Mouse (Mus musculus) monocyte, adult 5-6 weeks (primary cell): ENCODE measurements around the gene Sebox. TPM values are rescaled to one million over a fixed set of nuclear protein-coding genes. Genes with fewer than 3 reads are reported as not detected.
A peak's percentile ranks its signal among the peaks of the same experiment; 100 is the strongest.

Source experiments
- ATAC-seq: fragments of 153-309, 156-312 bp; replicated peaks from 2 replicates; pipeline ENCODE4 v1.8.0; 2017; ENCODE audit warnings: mild to moderate bottlenecking; ENCODE audit not compliant: low TSS enrichment, insufficient number of reproducible peaks, severe bottlenecking, poor library complexity, low FRiP score
- total RNA-seq: library from RNA; stranded (forward); fragments of 200-1000, 200-491, 200-594 nt; gene quantifications from 3 replicates; pipeline ENCODE4 v1.2.3, GENCODE M21; 2017

Gene Sebox
- total RNA-seq, result not detected in 3 replicates

GRCm38 (mm10) chr11:78502909-78503650, at the start of gene Sebox:
Sebox (plus strand) TSS chr11:78503447.
- no peak for ATAC-seq

- ATAC-seq, result no peak
These were observed 49.6 kb upstream of the Sebox start for GRCm38 (mm10) chr11:78453675-78454074.

GRCm38 (mm10) chr11:78454276-78454675, 49.0 kb upstream of the Sebox start:
- no peak for ATAC-seq

- no peak; the same call in 1 of the 2 replicates for ATAC-seq
These were observed 47.9 kb upstream of the Sebox start for GRCm38 (mm10) chr11:78455308-78455707.

GRCm38 (mm10) chr11:78458740-78459139, 44.5 kb upstream of the Sebox start:
- ATAC-seq, result 0 out of 2 replicates have a peak, but pooled peaks have one; percentile 36

- no peak for ATAC-seq
These were observed 41.4 kb upstream of the Sebox start for GRCm38 (mm10) chr11:78461894-78462293.

GRCm38 (mm10) chr11:78462669-78463068, 40.6 kb upstream of the Sebox start:
- ATAC-seq, result no peak

GRCm38 (mm10) chr11:78463286-78464036, 39.8 kb upstream of the Sebox start:
- ATAC-seq, result no peak

GRCm38 (mm10) chr11:78465116-78465515, 38.1 kb upstream of the Sebox start:
- ATAC-seq, result no peak

- peak; percentile 59; the same call in 1 of the 2 replicates for ATAC-seq
These were observed 37.6 kb upstream of the Sebox start, which contains the start of gene Slc46a1 for GRCm38 (mm10) chr11:78465568-78466180. Slc46a1 (plus strand) TSS chr11:78465697.

GRCm38 (mm10) chr11:78466242-78466912, 36.9 kb upstream of the Sebox start:
- ATAC-seq, result no peak

- ATAC-seq, result no peak
These were observed 35.7 kb upstream of the Sebox start for GRCm38 (mm10) chr11:78467515-78467914.

- no peak for ATAC-seq
These were observed 35.3 kb upstream of the Sebox start for GRCm38 (mm10) chr11:78467932-78468331.

GRCm38 (mm10) chr11:78471326-78472103, 31.7 kb upstream of the Sebox start:
- no peak for ATAC-seq

GRCm38 (mm10) chr11:78475289-78475688, 28.0 kb upstream of the Sebox start:
- ATAC-seq, result no peak; the same call in 1 of the 2 replicates

- no peak for ATAC-seq
These were observed 19.6 kb upstream of the Sebox start for GRCm38 (mm10) chr11:78483639-78484038.

- peak; percentile 65; the same call in 1 of the 2 replicates for ATAC-seq
These were observed 15.1 kb upstream of the Sebox start for GRCm38 (mm10) chr11:78488168-78488567.

GRCm38 (mm10) chr11:78490781-78491241, 12.4 kb upstream of the Sebox start:
- no peak for ATAC-seq
